Mouse (Mus musculus): ENCODE measurements around the gene Nfatc3. TPM values are rescaled to one million over a fixed set of nuclear protein-coding genes. Genes with fewer than 3 reads are reported as not detected.

Gene Nfatc3
- total and polyA plus RNA-seq, 3 experiments: 29.0 to 96.3 (median 37.8) TPM

GRCm38 (mm10) chr8:106159876-106160275 is 101.2 kb downstream of the Nfatc3 start:
- TF ChIP-seq EP300 (IDR thresholded peaks at IDR 0.05; ENCODE audit: low read length) (no peak), MEF2A (IDR thresholded peaks at IDR 0.05; ENCODE audit: borderline replicate concordance, low read depth, low read length) (no peak), JUN (IDR thresholded peaks at IDR 0.05; ENCODE audit: insufficient read depth, low read depth, low read length) (no peak), BHLHE40 (IDR thresholded peaks at IDR 0.05; ENCODE audit: low read depth, low read length) (no peak), ZKSCAN1 (IDR thresholded peaks at IDR 0.05; ENCODE audit: borderline replicate concordance, low read depth, low read length) (no peak), MAFK (IDR thresholded peaks at IDR 0.05; ENCODE audit: insufficient replicate concordance, low read length) (no peak), TBP (conservative IDR thresholded peaks at IDR 0.05; ENCODE audit: low read depth, low read length) (no peak), CTCF (conservative IDR thresholded peaks at IDR 0.05 in 1 of 2, IDR thresholded peaks at IDR 0.05 in 1 of 2; ENCODE audit: low read depth in 2 of 2, low read length in 2 of 2) (no peak), IRF4 (IDR thresholded peaks at IDR 0.05; ENCODE audit: low read depth, low read length) (no peak), POLR2AphosphoS2 (IDR thresholded peaks at IDR 0.05; ENCODE audit: low read depth, low read length) (no peak), E2F4 (IDR thresholded peaks at IDR 0.05; ENCODE audit: insufficient replicate concordance, low read depth, low read length) (no peak), SIN3A (IDR thresholded peaks at IDR 0.05; ENCODE audit: low read length) (no peak), HCFC1 (IDR thresholded peaks at IDR 0.05; ENCODE audit: low read depth, low read length) (no peak), USF2 (conservative IDR thresholded peaks at IDR 0.05; ENCODE audit: low read depth, low read length) (no peak), USF1 (IDR thresholded peaks at IDR 0.05; ENCODE audit: low read depth, low read length) (no peak), POLR2A (IDR thresholded peaks at IDR 0.05; ENCODE audit: low read depth, low read length) (no peak), MYC (IDR thresholded peaks at IDR 0.05; ENCODE audit: low read depth, low read length) (no peak), ZNF384 (IDR thresholded peaks at IDR 0.05; ENCODE audit: low read depth, low read length) (no peak), MAX (IDR thresholded peaks at IDR 0.05; ENCODE audit: low read length) (no peak)
- DNase-seq (ENCODE audit: extremely low read depth): no peak
- in situ Hi-C loops (cut with MboI; ENCODE audit: low pct_ligation_motif_present, low pct_unique_long_range_greater_than_20kb, low sequenced_read_pairs): no loop called here

DNA sequence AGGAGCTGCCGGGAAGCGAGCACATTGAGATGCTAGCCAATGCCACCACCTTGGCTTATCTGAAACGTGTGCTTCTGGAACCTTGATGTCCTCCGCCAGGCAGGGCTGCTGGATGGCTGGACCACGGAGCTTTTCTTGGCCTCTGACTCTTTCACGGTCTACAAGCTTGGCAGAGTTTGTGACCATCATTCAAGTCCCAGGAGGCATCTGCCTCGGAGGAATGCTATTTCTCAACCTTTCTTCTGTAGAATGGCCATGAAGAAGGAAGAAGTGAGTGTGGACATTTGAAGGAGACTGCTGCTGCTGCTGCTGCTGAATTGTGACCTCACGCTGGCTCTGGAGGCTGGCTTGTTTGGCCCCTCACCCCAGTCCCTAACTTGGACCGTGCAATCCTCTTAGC is 104.6 kb downstream of the Nfatc3 start:
- dilution Hi-C loops (cut with MboI; ENCODE audit: extremely low pct_ligation_motif_present, extremely low pct_unique_long_range_greater_than_20kb, low sequenced_read_pairs): no loop called here
- in situ Hi-C loops (cut with MboI; ENCODE audit: low pct_ligation_motif_present, low pct_unique_long_range_greater_than_20kb, low sequenced_read_pairs): no loop called here

More at GRCm38 (mm10) chr8:106159876-106160275, 101.2 kb downstream of the Nfatc3 start:
- no peak overlapping the region for H3K9ac ChIP-seq (ENCODE audit: insufficient read depth, low read depth)
- 0 out of 4 replicates have a peak, but pooled peaks cover 0 to under 1% of the 10 kb centered on the region in 2 experiments for H3K4me1 ChIP-seq (ENCODE audit: control insufficient read depth in 1 of 2, insufficient read depth in 2 of 2)
- H3K27me3 ChIP-seq (replicated peaks): no peaks in the 10 kb centered on the region
- H3K4me2 ChIP-seq (ENCODE audit: insufficient read depth, low read depth, poor library complexity, severe bottlenecking): no peak overlapping the region
- dilution Hi-C loops (cut with MboI; ENCODE audit: extremely low pct_ligation_motif_present, extremely low pct_unique_long_range_greater_than_20kb, low sequenced_read_pairs): no loop called here
- H3K9me3 ChIP-seq (replicated peaks; ENCODE audit: low read length): no peaks in the 10 kb centered on the region
- H3K4me3 ChIP-seq (replicated peaks in 1 of 3; ENCODE audit: low read depth in 2 of 3, low read length in 2 of 3, poor library complexity in 1 of 3): no peak overlapping the region
- H3K36me3 ChIP-seq (replicated peaks in 1 of 2; ENCODE audit: control insufficient read depth in 1 of 2, insufficient read depth in 1 of 2, low read length in 1 of 2): peaks cover 31 to 76% of the 10 kb centered on the region in 2 experiments
- no peak overlapping the region for H3K27ac ChIP-seq (ENCODE audit: insufficient read depth, low read depth)
- no peaks in the 10 kb centered on the region for H3K79me2 ChIP-seq (replicated peaks; ENCODE audit: control insufficient read depth, extremely low read depth, insufficient read depth, poor library complexity, severe bottlenecking)

More for the DNA sequence above, 104.6 kb downstream of the Nfatc3 start:
- Histone ChIP-seq H3K27me3 (replicated peaks) (no peaks in the 10 kb centered on the region), H3K36me3 (replicated peaks in 1 of 2; ENCODE audit: control insufficient read depth in 1 of 2, insufficient read depth in 1 of 2, low read length in 1 of 2) (peaks cover 28 to 61% of the 10 kb centered on the region in 2 experiments), H3K79me2 (replicated peaks; ENCODE audit: control insufficient read depth, extremely low read depth, insufficient read depth, poor library complexity, severe bottlenecking) (no peaks in the 10 kb centered on the region), H3K9ac (ENCODE audit: insufficient read depth, low read depth) (no peak overlapping the region), H3K4me2 (ENCODE audit: insufficient read depth, low read depth, poor library complexity, severe bottlenecking) (no peak overlapping the region), H3K4me1 (ENCODE audit: control insufficient read depth in 1 of 2, insufficient read depth in 2 of 2) (no peaks in the 10 kb centered on the region), H3K27ac (ENCODE audit: insufficient read depth, low read depth) (no peak overlapping the region), H3K9me3 (replicated peaks; ENCODE audit: low read length) (no peaks in the 10 kb centered on the region), H3K4me3 (replicated peaks in 1 of 3; ENCODE audit: low read depth in 2 of 3, low read length in 2 of 3, poor library complexity in 1 of 3) (no peak overlapping the region)
- TF ChIP-seq KAT2A (IDR thresholded peaks at IDR 0.05; ENCODE audit: insufficient replicate concordance, low read length) (no peak), IRF4 (IDR thresholded peaks at IDR 0.05; ENCODE audit: low read depth, low read length) (no peak), E2F4 (IDR thresholded peaks at IDR 0.05; ENCODE audit: insufficient replicate concordance, low read depth, low read length) (no peak), RCOR1 (conservative IDR thresholded peaks at IDR 0.05; ENCODE audit: low read depth, low read length) (no peak), MYC (IDR thresholded peaks at IDR 0.05; ENCODE audit: low read depth, low read length) (no peak), POLR2A (IDR thresholded peaks at IDR 0.05; ENCODE audit: low read depth, low read length) (no peak), USF2 (conservative IDR thresholded peaks at IDR 0.05; ENCODE audit: low read depth, low read length) (no peak), SIN3A (IDR thresholded peaks at IDR 0.05; ENCODE audit: low read length) (no peak), ZKSCAN1 (IDR thresholded peaks at IDR 0.05; ENCODE audit: borderline replicate concordance, low read depth, low read length) (no peak), MAX (IDR thresholded peaks at IDR 0.05; ENCODE audit: low read length) (no peak), ZNF384 (IDR thresholded peaks at IDR 0.05; ENCODE audit: low read depth, low read length) (no peak), ZC3H11A (IDR thresholded peaks at IDR 0.05; ENCODE audit: low read depth, low read length) (no peak), MAFK (IDR thresholded peaks at IDR 0.05; ENCODE audit: insufficient replicate concordance, low read length) (no peak), EP300 (IDR thresholded peaks at IDR 0.05; ENCODE audit: low read length) (no peak), ELF1 (IDR thresholded peaks at IDR 0.05; ENCODE audit: low read depth, low read length) (no peak), ZMIZ1 (IDR thresholded peaks at IDR 0.05; ENCODE audit: low read depth, low read length) (no peak), JUND (conservative IDR thresholded peaks at IDR 0.05; ENCODE audit: low read depth, low read length) (no peak), CHD1 (IDR thresholded peaks at IDR 0.05; ENCODE audit: low read depth, low read length) (no peak)
- DNase-seq (ENCODE audit: extremely low read depth): no peak
